Mouse (Mus musculus) gonadal fat pad, adult 2 months (tissue): ENCODE data around the gene Cep128. TPM values are rescaled to one million over a fixed set of nuclear protein-coding genes. Genes with fewer than 3 reads are reported as not detected.
A peak's percentile ranks its signal among the peaks of the same experiment; 100 is the strongest.
"Not testable (repeated sequence)": the region's sequence is repeated elsewhere in the genome, so short reads cannot be mapped to it uniquely, and the experiment has no call there.

Source experiments
- DNase-seq: peaks from one replicate; pipeline ENCODE4 v3.0.0-alpha.2; 2012; ENCODE audit warnings: low read depth
- polyA plus RNA-seq: library from polyadenylated mRNA; depleted of rRNA; stranded (reverse); fragments of >200 nt; gene quantifications from 2 replicates; pipeline ENCODE4 v1.2.3, GENCODE M21; 2012

The Cep128 gene
- polyA plus RNA-seq, 1 experiment: 2.8 TPM

DNA sequence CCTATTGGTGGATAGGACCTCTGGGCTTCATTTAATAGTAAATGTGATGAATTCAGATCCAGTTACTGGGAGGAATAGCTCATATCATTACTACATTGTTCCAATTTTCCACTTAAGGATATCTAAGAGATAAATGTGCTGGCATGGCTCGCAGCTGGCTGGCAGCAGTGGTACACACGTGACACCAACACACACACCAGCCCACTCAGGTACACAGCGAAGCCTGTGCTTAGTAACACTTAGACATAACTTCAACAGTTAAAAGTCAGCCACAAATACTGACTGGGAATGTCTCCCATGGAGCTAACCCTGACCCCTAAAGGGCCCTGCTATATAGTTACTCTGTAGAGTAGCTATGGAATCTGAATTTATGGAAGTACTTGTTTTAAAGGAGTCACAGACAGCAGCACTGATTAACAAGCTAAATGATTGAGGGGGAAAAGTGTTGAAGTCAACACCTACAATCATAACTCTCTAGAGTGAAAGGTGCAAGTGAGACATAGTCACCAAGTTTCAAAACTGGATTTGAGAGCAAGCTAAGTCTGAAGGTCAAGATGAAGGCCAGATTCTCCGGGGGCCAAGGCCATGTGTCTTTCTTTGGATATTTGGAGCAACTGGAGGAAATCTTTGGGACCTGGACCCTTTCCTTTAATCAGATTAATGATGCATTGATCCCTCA, 320.7 kb downstream of the Cep128 start:
- no peak for DNase-seq

DNA sequence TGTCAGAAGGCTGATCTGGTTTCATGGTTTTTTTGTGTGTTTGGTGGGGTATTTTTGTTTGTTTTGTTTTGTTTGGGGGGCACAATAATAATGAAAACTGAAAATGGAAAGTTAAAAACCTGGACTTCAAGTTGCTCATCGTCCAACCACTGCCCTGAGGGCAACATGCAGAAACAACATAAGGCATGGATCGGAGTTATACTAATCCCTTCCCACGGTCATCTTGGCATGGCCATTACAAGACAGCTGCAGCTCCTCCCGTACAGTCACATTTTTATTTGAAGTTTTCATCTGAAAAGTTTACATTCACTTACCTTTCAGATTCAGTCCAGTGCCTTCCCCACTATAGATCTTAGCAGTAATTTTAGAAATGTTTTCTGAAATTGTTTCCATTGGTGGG, 321.5 kb downstream of the Cep128 start:
- DNase-seq: no peak

DNA sequence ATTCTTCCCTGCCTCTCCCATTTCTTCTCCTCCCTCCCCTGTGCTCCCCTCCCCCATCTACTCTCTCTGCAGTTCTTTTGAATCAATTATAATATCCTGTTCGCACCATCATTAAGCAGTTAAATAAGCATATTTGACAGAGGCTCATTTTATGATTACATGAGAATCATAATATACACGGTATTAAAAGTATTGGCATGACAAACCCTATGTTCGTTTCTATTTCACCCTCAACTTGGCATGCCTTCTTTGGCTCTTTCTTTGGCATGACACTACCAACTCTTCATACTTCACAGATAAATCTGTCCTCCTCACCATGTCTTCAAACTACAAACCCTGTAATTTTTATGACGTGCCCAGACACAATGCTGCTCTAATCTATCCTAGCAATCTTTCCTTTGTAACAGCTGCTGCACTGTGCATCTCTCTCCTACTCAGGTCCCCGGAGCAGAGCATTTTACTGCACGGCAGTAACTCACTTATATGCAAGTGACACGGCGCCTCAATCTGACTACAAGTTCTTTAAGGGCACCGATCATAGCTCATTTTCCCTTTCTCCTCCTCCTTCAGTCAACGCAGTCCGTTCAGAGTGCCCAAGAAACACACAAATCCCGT, 324.4 kb downstream of the Cep128 start:
- DNase-seq: no peak

DNA sequence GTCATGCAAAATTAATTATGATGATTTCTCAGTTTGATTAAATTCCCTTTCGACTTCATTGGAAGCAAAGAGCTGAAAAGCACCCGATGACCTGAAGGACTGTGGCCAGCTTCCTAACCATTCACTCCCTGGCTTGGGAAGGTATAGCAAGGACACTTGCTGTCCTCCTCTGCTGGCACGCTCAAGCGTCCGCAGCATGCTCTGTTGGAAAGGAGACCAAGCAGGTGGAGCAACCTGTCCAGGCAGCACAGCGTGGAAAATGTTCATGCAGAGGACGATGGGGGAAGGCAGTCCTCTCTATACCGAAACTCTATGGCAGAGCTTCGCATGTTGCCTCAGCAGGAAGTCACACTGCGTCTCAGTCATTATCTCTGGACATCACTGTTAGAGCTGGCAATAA, 327.3 kb downstream of the Cep128 start:
- DNase-seq: no peak

DNA sequence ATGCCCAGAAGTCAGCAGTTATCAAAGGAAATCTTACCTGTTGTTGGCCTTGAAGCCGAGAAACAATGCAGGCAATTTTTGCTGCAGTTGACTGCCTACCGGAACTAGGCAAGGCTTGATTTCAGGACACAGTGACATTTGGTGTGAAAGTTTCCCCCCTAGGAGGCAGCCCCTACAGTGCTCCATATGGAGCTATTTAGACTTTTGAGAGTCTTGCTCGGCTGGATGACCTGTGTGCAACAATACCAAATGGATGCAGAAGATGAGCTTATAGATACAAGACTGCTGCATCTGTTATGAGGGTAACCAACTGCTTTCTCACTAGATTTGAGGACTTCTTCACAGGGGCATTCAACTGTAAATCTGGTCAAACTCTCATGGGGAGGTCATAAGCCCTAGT, 331.9 kb downstream of the Cep128 start:
- DNase-seq: no peak

DNA sequence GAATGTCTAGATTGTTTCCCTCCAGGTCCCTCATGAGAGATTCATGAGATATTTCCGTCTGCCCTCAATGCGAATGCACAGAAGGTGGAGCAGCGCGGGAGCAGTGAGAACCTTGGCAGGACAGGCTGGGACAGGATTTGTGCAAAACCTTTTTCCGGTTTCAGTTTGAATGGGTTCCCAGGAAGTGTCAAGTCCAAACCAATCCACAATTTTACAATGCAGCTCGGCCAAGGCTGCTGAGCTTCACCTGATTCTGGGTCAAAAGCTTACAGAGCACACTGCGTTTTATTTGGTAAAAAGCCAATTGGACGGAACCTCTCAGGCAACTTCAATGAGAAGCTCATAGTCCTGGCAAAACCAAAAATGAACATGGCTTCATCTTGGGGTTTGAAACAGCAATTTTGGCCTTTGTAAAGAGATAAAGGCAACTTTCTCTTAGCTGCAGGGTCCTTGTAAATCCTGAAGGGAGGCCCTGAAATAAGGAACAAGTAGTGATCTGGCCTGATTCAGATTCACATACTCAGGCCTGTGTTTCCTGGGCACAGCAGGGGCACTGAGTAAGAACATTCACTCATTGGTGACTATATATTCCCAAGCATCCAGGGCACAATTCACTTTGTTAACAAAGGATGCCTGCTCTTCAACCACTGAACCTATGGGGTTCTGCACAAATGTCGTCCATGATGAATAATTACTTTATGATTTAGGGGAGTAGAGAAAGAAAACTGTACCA, 333.4 kb downstream of the Cep128 start:
- DNase-seq: peak; percentile 54

DNA sequence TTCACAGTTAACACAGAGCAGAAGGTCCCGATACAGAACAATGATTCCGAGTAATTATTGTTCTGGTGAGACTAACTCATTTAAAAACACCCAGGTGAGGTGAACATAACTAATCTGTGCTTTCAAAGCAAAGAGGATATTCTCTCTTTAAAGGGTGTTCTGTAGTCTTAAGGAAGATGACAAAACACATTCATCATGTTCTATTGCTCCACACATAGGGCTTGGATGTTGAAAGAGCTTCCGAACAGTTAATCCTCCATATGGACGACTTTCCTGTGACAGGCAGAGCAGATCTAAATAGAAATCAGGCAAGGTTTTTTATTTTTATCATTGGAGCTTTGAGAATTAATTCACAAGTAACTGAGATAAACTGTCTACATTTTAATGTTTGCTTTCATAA, 342.8 kb downstream of the Cep128 start:
- peak; percentile 82 for DNase-seq

DNA sequence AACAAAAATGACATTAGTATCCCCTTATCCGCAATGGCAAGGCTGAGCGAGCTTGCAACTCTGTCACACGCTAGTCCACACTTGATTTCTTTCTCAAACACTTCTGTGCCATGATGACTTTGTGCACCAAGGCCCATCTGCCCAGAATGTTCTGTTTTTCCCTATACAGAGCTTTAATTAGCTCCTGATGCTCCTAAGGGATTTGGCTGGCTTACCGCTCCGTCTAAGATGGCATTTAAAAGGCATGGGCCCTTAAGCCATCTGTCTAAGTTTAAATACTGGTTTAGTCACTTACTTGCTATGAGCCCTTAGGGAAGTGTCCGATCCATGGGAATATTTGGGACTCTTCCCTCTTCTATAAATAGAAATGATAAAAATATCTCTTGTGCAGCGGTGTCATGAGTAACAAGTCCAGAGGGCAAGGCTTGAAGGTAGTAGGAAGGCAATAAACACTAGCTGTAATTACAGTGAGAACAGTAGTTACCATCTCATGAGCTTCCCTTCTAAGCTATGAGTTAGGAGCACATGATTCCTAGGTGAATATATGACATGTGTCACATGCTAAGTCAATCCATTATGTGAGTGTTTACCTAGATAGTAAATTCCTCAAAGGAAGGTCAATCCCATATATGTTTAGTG, 343.8 kb downstream of the Cep128 start:
- DNase-seq: peak; percentile 36

DNA sequence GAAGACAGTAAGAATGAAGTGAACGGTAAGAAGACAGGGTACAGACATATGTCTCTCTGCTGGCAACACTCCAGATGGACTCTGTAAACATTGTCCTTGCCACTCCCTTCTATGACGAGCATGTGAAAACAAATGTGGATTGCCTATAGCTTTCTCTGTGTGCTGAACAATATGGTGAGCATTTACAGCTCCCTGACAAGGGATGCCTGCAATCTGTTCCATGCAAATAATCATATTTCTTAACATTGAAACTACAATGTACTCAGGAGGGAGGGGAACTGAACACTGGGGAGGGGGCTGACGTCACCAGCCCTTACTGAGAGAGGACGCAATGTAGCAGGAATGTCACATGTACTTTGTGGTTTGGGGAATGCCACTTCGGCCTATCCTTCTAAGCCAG, 355.1 kb downstream of the Cep128 start:
- no peak for DNase-seq

DNA sequence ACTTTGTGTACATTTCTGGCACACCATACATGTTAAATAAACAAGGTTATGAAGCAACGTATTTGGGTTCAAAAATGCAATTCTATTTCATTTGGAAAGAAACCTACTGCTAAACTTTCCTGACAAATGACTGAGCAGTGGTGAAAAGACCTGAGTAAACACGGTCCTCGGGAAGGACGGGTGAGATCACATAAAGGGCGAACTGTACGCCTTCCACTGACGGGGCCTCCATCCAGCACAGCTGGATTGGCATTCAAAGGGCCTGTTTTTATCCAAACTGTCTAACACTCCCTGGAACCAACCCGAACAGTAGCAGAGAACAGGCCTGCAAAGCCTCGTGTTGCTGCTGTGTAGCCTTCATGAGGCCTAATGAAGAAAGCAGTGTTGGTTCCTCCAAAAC, 356.5 kb downstream of the Cep128 start:
- no peak for DNase-seq

DNA sequence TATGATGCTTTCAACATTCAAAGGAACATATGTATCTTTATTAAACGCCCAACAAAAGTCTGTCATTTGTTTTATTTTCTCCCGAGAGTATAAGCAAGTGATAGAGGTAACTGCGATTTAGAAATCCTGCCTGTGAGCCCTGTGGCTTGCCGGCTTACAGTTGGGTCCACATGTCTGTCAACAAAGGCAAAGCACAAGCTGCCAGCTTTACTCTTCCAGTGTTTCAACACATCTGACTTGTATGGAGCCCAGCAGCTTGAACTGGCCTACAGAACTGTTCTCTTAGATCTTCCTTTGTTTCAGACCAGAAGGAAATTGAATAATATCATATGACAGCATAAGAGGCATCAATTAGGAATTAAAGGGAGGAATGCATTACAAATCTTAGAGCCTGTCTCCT, 357.1 kb downstream of the Cep128 start:
- DNase-seq: no peak

DNA sequence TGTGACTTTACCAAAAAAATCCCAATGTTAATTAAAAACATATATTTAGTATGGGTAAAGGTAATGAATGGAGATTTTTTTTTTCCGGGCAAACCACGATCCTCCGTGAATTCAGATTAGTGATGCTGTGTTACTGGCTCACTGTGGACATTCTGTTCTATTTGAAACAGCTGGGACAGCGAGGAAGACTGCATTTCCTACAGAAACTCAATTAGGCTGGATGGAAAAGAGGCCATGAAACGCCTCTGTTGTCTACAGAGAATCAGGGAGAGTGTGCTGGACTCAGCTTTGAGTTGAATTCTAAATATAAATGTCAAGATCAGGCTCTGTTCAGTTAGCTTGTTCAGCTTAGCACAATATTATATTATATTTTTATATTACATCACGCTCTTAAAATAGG, 369.1 kb downstream of the Cep128 start:
- DNase-seq: no peak

DNA sequence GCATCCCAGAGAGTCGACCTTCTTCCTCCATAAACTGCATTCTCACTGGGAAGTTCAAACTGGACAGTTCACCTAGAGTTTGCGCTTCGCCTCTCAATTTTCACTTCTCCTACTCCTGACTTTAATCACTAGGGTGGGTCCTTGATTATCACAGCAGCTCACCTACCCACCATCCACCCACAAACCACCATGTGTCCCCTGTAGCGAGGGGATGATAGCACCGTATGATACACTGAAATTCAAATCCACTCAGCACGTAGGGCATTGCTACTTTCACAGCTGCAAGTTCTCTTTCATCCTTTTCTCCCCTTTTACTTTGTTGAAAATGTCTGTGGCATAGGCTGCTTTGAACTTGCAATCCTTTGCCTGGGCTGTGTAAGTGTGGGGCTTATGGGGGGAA, 371.2 kb downstream of the Cep128 start:
- DNase-seq: no peak

DNA sequence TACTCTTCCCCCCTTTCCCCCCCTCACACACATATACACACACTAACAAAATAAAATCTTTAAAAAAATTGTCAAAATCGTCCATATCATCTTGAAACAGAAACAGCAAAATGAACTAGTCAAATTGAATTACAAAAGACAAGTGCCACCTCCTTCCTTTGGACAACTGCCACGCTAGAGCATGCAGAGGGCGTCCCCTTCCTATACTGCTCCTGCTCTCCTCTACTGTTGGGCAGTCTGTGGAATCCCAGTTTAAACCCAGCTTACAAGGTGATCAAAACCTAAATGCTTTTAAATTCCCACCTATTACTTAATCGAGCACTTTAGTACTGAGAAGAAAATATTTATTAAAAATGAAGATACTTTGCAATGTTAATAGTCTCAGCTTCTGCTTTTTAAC, 372.0 kb downstream of the Cep128 start:
- no peak for DNase-seq

DNA sequence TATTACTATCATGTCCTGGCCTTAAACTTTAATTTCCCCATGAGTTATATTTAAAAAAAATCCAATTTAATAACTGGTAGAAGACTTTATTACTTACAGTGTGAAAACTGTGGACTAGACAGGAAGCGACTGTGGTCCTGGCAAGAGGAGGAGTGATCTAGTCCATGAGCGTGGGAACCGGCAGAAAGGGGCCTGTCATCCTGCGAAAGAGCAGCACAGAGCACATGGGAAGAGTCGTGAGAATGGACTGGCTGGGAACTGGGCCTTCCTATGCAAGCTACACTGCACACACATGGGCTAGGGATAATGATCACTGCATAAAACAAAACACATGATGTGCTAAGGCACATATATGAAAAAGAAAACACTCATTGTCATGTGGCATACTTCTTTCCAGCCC, 375.5 kb downstream of the Cep128 start:
- DNase-seq: no peak

DNA sequence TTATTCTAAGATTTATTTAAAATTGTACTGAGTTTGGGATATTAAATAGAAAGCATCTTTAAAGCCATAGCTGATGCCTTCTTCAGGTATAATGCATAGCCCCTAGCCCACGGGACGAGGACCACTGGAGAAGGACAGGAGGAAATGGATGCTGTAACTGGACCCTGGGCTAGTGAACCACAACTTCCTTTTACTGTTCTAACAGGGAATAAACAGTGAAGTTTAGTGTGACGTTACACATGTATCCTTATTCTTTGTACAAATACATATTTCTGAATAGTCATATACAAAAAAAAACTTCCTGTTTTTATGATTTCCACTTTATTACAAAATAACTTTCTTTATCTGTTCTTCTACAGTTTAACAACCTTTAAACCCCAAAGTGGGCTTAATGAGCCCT, 376.0 kb downstream of the Cep128 start:
- no peak for DNase-seq

DNA sequence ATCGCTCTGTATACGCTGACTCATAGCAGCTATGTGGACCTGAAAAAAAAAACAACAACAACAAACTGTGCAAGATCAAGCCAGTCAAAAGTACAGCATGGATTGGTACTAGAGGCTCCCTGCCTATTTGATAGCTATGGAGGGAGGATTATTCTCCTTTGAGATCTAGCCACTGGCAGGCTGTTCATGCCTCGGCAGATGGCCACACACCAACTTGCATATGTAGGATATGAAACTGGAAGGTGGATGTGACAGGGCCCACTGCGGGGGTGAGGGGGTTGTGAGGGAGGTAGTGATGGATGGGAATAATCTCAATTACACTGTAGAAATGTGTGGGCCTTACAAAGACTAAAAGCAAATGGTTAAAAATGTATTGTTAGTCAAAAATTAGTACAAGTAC, 386.7 kb downstream of the Cep128 start:
- DNase-seq: no peak

DNA sequence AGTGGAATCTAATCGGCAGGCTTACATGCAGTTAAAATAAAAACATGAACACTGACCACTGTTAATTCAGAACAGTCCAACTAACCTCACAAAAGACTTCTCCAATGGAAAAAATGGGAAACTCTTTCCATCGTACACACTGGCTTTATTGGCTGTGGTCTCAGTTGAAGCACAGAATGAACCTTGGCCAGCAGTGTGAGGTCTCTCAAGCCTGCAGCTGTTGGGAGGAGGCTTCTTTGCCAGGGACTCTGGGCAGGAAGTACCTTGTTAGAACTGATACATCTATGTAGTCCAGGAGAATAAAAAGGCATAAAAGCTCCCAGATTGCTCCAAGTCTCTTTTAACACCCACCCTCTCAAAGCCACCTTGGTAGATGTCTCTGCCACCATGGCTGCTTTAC, 390.9 kb downstream of the Cep128 start:
- no peak for DNase-seq

DNA sequence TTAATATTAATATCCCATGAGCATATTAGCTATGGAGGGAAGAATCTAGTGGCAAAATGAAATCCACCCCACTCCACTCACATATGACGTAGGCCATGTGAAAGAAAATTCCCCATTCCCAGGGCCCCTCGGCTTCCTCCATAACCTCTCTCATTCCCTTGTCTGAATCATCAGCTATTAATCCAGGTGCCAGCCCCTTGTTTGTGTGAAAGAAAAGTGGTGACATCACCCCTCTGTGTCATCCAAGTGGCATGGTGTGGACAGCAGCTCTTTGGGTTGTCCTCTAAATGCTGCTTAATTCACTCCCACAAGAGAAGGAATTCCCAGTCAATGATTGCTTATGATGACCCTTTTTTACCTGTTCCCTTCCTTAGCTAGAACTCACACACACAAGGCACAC, 396.4 kb downstream of the Cep128 start:
- DNase-seq: no peak

DNA sequence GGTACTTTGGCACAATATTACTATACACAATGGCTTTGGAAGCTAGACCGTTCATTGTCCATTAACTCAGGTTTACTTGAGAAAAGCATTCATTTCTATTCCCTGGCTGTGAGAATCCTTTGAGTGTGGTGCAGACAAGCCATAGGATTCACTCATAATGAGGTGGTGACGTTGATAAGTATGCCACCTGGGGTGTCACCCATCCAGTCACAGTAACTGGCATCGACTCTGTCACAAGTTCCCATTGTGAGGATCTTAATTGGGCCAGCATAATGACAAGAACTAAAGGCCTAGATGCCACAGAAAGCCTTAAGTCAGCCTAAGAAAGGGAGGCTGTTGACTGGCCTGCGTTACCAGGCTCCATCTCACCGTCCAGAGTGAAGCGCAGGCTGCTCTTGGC, 396.9 kb downstream of the Cep128 start:
- DNase-seq: no peak

DNA sequence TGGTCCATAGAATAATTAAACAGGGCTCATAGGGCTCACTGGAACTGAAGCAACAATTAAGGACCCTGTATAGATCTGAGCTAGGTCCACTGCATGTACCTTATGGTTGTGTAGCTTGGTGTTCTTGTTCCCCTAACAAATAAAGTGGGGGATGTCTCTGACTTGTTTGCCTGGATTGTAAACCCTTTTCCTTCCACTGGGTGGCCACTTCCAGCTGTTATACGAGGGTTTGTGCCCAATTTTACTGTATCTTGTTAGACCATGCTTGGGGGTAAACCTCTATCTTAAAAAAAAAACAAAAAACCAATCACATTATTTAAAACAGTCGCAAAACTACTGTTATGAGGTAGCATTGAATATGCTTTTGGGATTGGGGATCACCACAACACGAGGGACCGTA, 402.2 kb downstream of the Cep128 start:
- no peak for DNase-seq

DNA sequence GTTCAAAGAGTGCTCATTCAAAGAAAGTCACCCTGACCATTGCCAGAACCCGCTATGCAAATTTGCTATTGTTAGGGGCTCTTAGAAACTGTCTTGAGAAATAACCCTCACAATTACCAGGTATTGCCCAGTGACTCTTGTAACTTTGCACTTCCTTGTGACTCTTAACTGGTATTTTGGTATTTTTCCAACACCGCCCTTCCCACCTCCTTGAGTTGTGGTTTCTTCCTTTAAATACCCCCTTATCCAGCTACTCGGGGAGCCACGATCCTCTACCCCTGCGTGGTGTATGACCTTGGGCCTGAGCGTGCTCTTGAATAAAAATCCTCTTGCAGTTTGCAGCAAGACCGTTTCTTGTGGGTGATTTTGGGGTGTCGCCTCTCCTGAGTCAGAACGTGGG, 407.8 kb downstream of the Cep128 start:
- DNase-seq: not testable (repeated sequence)

DNA sequence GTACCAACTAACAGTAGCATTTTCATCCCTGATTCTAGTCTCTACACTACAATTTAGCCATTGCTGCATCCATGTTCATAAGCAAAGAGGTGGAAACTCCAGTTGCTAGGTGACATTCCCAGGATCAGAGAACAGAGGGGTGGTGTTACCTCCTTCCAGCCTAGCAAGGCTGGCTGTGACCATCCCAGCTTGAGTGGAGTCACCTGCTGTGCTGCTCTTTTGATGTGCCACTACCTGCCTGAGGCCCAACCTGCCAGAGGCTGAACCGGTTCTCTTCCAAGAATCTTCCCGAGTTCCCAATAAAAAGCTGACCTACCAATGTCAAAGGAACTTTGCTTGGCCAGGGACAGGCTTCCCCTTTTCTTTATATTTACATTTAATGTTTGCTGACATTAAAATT, 408.8 kb downstream of the Cep128 start:
- no peak for DNase-seq
